Mouse (Mus musculus) ES-E14 (cell line): ENCODE measurements around the gene Phykpl. TPM values are rescaled to one million over a fixed set of nuclear protein-coding genes. Genes with fewer than 3 reads are reported as not detected.
A peak's percentile ranks its signal among the peaks of the same experiment; 100 is the strongest.

Source experiments
- DNase-seq: peaks from one replicate; pipeline ENCODE4 v3.0.0-alpha.2; 2013; ENCODE audit warnings: low read depth, low spot score
- H3K27ac ChIP-seq: 2 replicates; pipeline ENCODE4 v1.5.1; 2012; ENCODE audit warnings: low read depth, mild to moderate bottlenecking, low read length, moderate library complexity, mixed read lengths; ENCODE audit not compliant: poor library complexity, insufficient read depth, severe bottlenecking
- H3K36me3 ChIP-seq: 2 replicates; pipeline ENCODE4 v1.6.1; 2012; ENCODE audit warnings: mild to moderate bottlenecking, low read length, moderate library complexity, mixed read lengths; ENCODE audit not compliant: control insufficient read depth, poor library complexity, insufficient read depth, severe bottlenecking
- H3K4me1 ChIP-seq, 2 experiments: fragments of 150-350 bp in 1 of 2; sonication (generic) in 1 of 2; 2 replicates each; pipeline ENCODE4 v1.6.1; 2012; ENCODE audit warnings: low read length in 2 of 2, mild to moderate bottlenecking in 1 of 2, mixed read lengths in 1 of 2; ENCODE audit not compliant: control insufficient read depth in 2 of 2, insufficient read depth in 2 of 2, poor library complexity in 1 of 2
- H3K4me3 ChIP-seq, 2 experiments: fragments of 150-350 bp in 1 of 2; sonication (generic) in 1 of 2; 2 replicates each; pipeline ENCODE4 v1.5.1; 2012; ENCODE audit warnings: low read length in 2 of 2, low read depth in 1 of 2, mild to moderate bottlenecking in 1 of 2, mixed read lengths in 1 of 2; ENCODE audit not compliant: insufficient read depth in 1 of 2, poor library complexity in 1 of 2, severe bottlenecking in 1 of 2
- H3K9ac ChIP-seq: 2 replicates; pipeline ENCODE4 v1.6.1; 2012; ENCODE audit warnings: low read depth, mild to moderate bottlenecking, low read length, mixed read lengths; ENCODE audit not compliant: poor library complexity, insufficient read depth, severe bottlenecking
- H3K9me3 ChIP-seq: fragments of 150-350 bp; sonication (generic); 2 replicates; pipeline ENCODE4 v1.6.1; 2012; ENCODE audit warnings: low read depth, mild to moderate bottlenecking, low read length; ENCODE audit not compliant: control insufficient read depth, insufficient read depth
- CHD2 ChIP-seq: IDR thresholded peaks from 2 replicates; pipeline ENCODE4 v1.6.1; 2014; ENCODE audit warnings: mild to moderate bottlenecking, low read depth, low read length, inconsistent platforms
- HCFC1 ChIP-seq: IDR thresholded peaks from 2 replicates; pipeline ENCODE4 v1.6.1; 2012; ENCODE audit warnings: low read length, inconsistent platforms, borderline replicate concordance; ENCODE audit not compliant: insufficient read depth
- MAFK ChIP-seq: IDR thresholded peaks from 2 replicates; pipeline ENCODE4 v1.6.1; 2014; ENCODE audit warnings: mild to moderate bottlenecking, low read depth, low read length, inconsistent platforms; ENCODE audit not compliant: insufficient read depth
- ZC3H11A ChIP-seq: IDR thresholded peaks from 2 replicates; pipeline ENCODE4 v1.6.1; 2012; ENCODE audit warnings: low read depth, mild to moderate bottlenecking, inconsistent platforms, low read length, borderline replicate concordance
- ZNF384 ChIP-seq: IDR thresholded peaks from 2 replicates; pipeline ENCODE4 v1.6.1; 2012; ENCODE audit warnings: low read depth, low read length, inconsistent platforms
- in situ Hi-C, 2 experiments: fragments of 600-800 bp; cut with MboI; formaldehyde crosslinking; loops; one replicate each; pipeline ENCODE4 v1.15.1; 2025; ENCODE audit warnings: low sequenced_read_pairs in 2 of 2, inconsistent platforms in 1 of 2; ENCODE audit not compliant: unreplicated experiment in 2 of 2
- total RNA-seq: library from RNA; depleted of rRNA; stranded (reverse); fragments of 300-350 nt; gene quantifications from 2 replicates; pipeline ENCODE4 v1.2.3, GENCODE M21; 2012

Gene Phykpl
- total RNA-seq, 1 experiment: 23.4 TPM

DNA sequence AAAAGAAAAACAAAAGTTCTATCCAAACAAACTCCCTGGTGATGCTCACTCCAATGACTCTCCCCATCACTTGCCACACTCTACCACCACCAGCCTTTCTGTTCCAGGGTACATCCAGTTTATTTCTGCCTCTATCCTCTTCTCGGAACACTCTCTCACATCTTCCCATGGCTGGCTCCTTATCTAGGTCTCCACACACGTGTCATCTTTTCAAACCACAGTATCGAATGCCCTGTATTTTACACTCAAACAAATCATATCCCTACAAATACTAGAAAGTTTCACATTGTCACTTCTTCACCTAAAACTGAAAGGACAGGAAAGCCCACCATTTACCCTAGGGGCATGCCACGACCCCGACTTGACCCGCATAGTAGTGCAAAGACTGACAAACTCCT lies 50.6 kb downstream of the Phykpl start:
- Histone ChIP-seq H3K36me3 (peaks cover 9% of the 10 kb centered on the region), H3K9me3 (no peaks in the 10 kb centered on the region), H3K4me1 (peaks cover 5 to 17% of the 10 kb centered on the region in 2 experiments; a peak in 3 of 4 replicates), H3K9ac (peak overlapping the region; percentile 85), H3K27ac (peak overlapping the region; percentile 87), H3K4me3 (peak overlapping the region; percentile 69 to 93)
- TF ChIP-seq ZC3H11A (no peak), MAFK (no peak), HCFC1 (no peak), CHD2 (no peak), ZNF384 (no peak)
- DNase-seq: no peak
- in situ Hi-C loops: no loop called here

DNA sequence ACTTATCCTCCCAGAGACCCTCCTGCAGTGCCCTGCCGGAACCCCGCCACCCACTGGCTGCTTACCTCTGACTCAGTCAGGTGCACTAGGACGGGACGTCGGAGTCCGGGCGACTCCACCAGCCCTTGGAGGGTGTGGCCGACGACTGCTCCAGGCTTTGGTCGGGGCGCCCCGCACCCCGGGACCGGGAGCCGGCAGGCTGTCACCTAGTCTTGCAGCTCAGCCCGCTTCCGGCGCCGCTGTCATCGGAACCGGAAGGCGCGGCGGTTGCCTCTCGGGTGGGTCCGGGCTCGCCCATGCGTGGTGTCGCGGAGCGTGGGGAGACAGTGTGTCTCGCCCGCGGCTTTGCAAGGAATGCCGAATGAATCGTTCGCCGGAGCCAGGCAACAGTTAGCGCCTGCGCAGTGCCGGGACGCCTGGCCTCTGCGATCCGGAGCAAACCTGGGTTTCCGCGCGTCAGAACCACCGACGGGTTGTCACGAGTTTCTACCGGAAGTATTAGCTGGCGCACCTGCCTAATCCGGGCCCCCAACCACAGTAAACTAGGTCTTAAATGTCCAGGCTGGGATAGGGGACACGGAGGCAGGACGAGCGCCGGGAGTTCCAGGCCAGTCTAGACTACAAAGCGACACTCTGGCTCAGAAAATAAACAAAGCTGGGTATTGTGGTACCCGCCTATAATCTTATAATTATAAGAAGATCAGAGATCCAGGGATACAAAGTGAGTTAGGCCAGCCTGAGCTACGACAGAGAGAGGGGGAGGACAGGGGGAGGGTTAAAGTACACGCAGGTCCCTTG lies 51.2 kb downstream of the Phykpl start, which contains the start of gene Rmnd5b:
Rmnd5b (minus strand) TSS at position 372 of the 798 bp plus-strand sequence.
- peaks cover 5 to 17% of the 10 kb centered on the region in 2 experiments; a peak in 3 of 4 replicates for H3K4me1 ChIP-seq
- peak within 1 kb of the TSS; percentile 85 for H3K9ac ChIP-seq
- no peak for TF ChIP-seq MAFK
- TF ChIP-seq CHD2: no peak
- no peak for TF ChIP-seq ZC3H11A
- peak; percentile 60; the same call in 1 of the 2 replicates for TF ChIP-seq HCFC1
- no peak for TF ChIP-seq ZNF384
- no peaks in the 10 kb centered on the region for H3K9me3 ChIP-seq
- H3K36me3 ChIP-seq: peaks cover 9% of the 10 kb centered on the region
- H3K4me3 ChIP-seq: peak within 1 kb of the TSS; percentile 69 to 93
- DNase-seq: no peak
- in situ Hi-C loops: no loop called here
- peak within 1 kb of the TSS; percentile 87 for H3K27ac ChIP-seq

DNA sequence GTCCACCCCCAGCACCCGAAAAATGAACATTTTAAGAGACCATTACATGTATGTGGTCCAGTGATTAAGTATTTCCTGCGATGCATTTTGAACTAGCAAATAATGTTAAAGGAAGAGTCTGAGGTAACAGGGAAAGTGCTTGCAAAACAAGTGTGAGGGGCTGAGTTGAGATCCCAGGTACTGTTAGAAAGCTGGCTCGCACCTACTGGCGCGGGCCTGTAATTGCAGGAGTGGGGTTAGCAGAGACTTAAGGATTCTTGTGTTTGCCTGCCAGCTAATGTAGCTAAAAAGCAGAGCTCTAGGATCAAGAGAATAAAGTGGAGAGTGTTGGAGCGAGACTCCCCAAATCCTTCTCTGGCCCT lies 51.7 kb downstream of the Phykpl start:
- Histone ChIP-seq H3K9me3 (no peaks in the 10 kb centered on the region), H3K27ac (peak overlapping the region; percentile 87), H3K36me3 (peaks cover 9% of the 10 kb centered on the region), H3K4me1 (peaks cover 5 to 14% of the 10 kb centered on the region in 2 experiments; a peak in 3 of 4 replicates), H3K9ac (peak overlapping the region; percentile 85), H3K4me3 (peak overlapping the region; percentile 69 to 93)
- no peak for TF ChIP-seq ZC3H11A
- no peak for DNase-seq
- in situ Hi-C loops: no loop called here

DNA sequence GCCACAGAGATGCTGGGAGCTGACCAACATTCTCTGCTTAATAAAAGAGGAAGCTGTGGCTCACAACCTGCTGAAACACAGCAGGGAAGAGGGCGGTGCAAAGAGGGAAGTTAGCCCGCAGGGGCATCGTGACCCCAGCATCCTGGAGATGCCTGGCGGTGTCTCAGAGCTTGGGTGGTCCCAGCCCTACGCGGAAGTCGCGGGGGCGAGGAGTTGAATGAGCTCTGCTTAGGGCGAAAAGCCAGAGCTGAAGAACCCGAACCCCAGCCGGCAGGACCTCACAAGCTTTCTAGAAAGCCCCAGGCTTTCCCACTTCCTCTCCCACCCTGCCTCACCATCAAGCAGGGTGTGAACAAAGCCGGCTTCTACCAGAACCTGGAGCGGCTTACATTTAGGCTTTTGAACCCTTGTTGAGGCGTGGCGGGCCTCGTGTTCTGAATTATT lies 53.4 kb downstream of the Phykpl start:
- H3K4me3 ChIP-seq: peak overlapping the region in 1 of 2 experiments; percentile 37; a peak in 3 of 4 replicates
- H3K9me3 ChIP-seq: no peaks in the 10 kb centered on the region
- peak overlapping the region; percentile 85 for H3K27ac ChIP-seq
- in situ Hi-C loops: no loop called here
- DNase-seq: peak; percentile 90
- H3K9ac ChIP-seq: peak overlapping the region; percentile 18; the same call in 1 of the 2 replicates
- peaks cover 5 to 11% of the 10 kb centered on the region in 2 experiments; a peak in 3 of 4 replicates for H3K4me1 ChIP-seq
- H3K36me3 ChIP-seq: peaks cover 8% of the 10 kb centered on the region
- no peak for TF ChIP-seq HCFC1
- TF ChIP-seq ZC3H11A: no peak
- no peak for TF ChIP-seq ZNF384
- no peak for TF ChIP-seq CHD2
- no peak for TF ChIP-seq MAFK
